Mouse (Mus musculus) kidney, adult 18-20 months (tissue): ENCODE data around the gene Gm21969.

Source experiments
- DNase-seq: peaks from one replicate; pipeline ENCODE4 v3.0.0; 2021

Gene Gm21969

GRCm38 (mm10) chr4:139622373-139623282 lies 19.6 kb downstream of the Gm21969 start, which contains the start of gene Aldh4a1:
Gene Aldh4a1 (plus strand): TSS chr4:139622866.
- peak; percentile 91 for DNase-seq

- DNase-seq: peak; percentile 25
These were observed 20.6 kb downstream of the Gm21969 start for GRCm38 (mm10) chr4:139623434-139624115.

GRCm38 (mm10) chr4:139624116-139624489 lies 21.1 kb downstream of the Gm21969 start:
- DNase-seq: peak; percentile 68

- DNase-seq: peak; percentile 81
These were observed 21.7 kb downstream of the Gm21969 start for GRCm38 (mm10) chr4:139624706-139625105.

- DNase-seq: no peak
These were observed 24.4 kb downstream of the Gm21969 start for GRCm38 (mm10) chr4:139627361-139627760.

- peak; percentile 77 for DNase-seq
These were observed 27.2 kb downstream of the Gm21969 start for GRCm38 (mm10) chr4:139630171-139630570.

DNA sequence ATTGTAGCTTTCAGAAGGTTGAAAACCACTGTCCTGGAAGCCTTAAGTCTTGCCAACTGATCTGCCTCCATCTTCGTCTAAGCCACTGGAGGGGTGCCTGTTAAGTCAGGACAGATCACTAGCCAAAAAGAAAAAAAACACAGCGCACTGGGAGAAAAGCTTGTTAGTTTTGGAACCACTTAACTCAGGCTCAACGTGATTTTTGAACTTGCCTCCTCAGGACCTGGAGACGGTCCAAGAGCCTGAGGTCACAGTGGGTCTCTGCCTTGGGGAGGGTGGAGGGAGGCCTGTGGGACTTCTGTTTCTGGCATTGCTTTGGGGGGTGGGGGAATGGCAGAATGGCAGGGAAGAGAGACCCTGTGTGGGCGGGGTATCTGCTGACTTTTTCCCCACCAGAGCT lies 28.2 kb downstream of the Gm21969 start:
- DNase-seq: peak; percentile 57

GRCm38 (mm10) chr4:139631569-139632253 lies 28.7 kb downstream of the Gm21969 start:
- peak; percentile 47 for DNase-seq

- peak; percentile 65 for DNase-seq
These were observed 29.2 kb downstream of the Gm21969 start for GRCm38 (mm10) chr4:139632254-139632580.

- DNase-seq: peak; percentile 74
These were observed 33.4 kb downstream of the Gm21969 start for GRCm38 (mm10) chr4:139636373-139636772.

- DNase-seq: no peak
These were observed 34.9 kb downstream of the Gm21969 start for GRCm38 (mm10) chr4:139637847-139638246.

DNA sequence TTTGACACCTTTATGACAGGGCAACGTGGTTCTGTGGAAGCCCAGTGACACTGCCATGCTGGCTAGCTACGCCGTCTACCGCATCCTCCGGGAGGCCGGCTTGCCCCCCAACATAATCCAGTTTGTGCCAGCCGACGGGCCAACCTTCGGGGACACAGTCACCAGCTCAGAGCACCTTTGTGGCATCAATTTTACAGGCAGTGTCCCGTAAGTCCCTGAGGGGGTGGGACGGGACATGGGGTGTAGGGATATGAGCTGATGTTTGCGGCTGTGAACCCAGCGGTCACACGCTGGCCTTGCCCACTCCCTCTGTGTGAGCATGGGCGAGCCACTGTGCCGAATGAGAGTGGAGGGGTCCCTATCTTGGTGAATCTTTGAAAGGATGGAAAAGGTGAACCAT lies 35.4 kb downstream of the Gm21969 start:
- no peak for DNase-seq

DNA sequence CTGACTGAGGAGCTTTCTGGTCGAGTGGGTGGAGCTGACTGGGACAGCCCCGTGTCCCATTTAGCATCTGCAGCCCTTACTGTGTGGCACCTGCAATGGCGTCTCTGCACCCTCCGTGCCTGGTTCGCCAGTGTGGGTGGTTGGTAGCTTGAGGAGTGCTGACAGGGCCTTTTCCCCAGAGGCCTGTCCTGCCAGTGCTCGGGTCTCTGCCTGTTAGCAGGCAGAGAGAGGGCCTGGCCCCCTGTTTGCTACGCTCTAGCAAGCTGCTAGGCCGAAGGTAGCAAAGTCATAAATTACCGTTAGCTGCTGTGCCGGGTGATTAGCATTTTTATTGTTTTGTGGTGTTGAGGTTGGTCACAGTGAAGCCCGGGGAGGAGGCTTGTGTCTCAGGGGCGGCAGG lies 36.8 kb downstream of the Gm21969 start:
- peak; percentile 34 for DNase-seq

DNA sequence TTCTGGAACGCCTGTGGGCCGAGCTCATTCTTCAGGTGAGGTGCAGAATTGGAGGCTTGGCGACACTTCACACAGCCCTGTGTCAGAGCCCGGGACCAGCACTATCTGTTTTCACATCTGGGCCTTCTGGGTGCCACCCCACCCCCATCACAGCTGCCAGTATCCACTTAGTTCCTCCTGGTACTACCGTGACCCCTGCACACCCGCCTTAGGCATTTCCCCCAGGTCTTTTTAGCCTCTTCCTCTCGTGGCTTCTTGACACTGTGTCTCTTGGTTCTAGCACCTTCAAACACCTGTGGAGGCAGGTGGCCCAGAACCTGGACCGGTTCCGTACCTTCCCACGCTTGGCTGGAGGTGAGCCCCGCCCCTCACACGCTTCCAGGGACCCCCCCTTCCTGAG lies 37.3 kb downstream of the Gm21969 start:
- DNase-seq: no peak

- no peak for DNase-seq
These were observed 37.8 kb downstream of the Gm21969 start for GRCm38 (mm10) chr4:139640775-139641174.

GRCm38 (mm10) chr4:139641829-139642425 lies 38.9 kb downstream of the Gm21969 start:
- no peak for DNase-seq

DNA sequence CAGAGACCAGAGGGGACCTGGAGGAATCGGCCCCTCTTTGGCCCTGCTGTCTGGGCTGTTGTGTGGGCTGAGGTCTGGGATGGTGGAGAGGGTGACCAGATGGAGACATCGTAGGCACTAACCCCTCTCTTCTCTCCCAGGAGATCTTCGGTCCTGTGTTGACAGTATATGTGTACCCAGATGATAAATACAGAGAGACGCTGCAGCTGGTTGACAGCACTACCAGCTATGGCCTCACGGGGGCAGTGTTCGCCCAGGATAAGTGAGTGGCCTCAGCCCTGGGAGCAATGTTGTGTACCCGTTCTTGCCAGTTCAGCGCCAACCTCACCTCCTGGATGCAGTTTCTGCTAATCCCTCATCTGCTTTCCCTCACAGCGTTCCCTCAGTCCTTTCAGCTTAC lies 41.0 kb downstream of the Gm21969 start:
- peak; percentile 79 for DNase-seq

DNA sequence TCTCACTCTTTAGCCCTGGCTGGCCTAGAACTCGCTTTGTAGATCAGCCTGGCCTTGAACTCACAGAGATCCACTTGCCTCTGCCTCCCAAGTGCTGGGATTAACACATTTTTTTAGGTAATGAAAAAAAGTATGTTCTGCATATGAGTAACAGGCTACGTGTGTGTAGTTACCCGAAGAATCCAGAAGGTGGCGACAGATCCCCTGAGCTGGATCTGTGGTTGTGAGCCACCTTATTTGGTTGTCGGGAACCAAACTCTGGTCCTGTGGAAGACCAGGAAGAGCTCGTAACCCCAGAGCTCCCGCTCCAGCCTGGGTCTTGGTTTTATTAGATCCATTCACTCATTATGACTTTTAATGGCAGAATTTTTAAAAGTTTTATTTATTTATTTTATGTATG lies 43.9 kb downstream of the Gm21969 start:
- DNase-seq: no peak

DNA sequence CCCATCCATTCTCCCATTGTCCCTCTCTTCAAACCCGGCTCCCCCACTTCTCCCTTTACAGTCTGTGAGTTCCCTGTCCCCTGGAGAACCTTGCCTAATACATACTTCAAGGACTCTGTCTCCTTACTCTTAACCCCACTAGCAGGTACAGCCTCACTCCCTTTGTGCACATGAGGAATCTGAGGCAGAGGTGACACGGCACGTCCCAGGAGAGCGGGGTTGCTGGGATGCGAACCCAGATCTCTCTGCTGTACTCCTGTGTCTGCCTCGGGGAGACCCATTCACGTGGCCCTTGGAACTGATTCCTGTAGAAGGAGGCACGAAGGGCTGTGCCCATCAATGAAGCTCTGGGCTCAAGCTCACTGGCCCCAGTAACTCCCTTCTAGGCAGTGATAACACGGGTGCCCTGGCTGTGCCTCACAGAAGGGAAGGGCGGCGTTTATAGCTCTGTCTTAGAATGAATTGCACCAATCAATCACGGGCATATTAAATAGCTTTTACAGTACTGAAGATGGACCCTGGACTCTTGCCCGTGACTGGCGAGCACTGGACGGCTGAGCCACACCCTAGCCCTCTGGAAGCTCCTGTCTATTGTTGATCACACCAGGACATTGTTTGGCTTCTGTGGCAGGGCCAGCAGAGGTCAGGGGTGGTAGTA lies 47.2 kb downstream of the Gm21969 start:
- no peak for DNase-seq

DNA sequence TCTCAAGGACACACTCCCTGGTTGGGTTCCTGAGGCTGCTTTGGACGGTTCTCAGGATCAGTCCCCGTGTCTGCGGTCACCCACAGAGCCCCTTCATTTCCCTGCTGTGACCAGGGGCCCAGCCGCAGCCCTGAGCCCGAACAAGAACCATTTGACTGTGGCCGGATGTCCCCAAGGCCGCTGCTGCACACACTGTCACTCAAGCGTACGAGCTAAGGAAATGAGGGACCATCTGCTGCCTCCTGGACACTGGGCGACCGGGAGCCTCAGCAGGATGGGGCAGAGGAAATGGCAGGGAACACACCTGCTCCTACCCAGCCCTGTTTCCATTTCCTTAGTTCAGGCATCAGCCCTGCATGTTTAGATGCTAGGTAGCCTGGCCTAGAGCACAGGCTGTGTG lies 47.9 kb downstream of the Gm21969 start:
- DNase-seq: no peak

DNA sequence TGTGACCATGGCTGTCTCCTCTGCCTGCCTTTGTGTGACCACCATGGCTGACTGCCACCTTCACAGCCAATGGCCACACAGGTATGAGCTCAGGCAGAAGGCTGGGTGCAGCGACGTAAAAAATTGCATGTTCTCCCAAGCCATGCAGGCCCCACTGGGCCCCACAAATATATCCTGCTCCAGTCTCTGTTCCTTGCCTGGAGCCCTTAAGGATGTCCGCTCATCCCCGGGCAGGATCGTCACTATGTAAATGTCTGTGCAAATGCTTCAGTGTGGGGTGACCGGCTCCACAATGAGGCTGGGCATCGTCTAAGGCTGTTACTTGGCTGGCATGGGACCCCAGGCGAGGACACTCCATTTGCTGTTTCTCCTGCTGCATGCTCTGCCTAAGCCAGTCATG lies 50.3 kb downstream of the Gm21969 start, which contains the start of gene Tas1r2:
Tas1r2 (plus strand) TSS at position 301 of the 400 bp plus-strand sequence.
- DNase-seq: no peak

DNA sequence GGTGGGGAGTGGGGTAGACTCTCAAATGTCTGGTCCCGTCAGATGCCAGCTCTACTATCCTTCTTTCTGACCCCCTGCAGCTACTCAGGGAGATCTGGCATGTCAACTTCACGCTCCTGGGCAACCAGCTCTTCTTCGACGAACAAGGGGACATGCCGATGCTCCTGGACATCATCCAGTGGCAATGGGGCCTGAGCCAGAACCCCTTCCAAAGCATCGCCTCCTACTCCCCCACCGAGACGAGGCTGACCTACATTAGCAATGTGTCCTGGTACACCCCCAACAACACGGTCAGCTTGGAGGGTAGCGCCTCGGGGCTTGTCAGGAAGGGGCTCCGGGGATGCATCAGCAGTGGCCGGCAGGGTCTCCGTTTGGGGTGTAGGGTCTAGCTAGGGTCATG lies 58.9 kb downstream of the Gm21969 start:
- DNase-seq: no peak

- DNase-seq: peak; percentile 39
These were observed 64.6 kb downstream of the Gm21969 start for GRCm38 (mm10) chr4:139667632-139668031.
